Mouse (Mus musculus): ENCODE measurements around the gene Samd3.

Gene Samd3

DNA sequence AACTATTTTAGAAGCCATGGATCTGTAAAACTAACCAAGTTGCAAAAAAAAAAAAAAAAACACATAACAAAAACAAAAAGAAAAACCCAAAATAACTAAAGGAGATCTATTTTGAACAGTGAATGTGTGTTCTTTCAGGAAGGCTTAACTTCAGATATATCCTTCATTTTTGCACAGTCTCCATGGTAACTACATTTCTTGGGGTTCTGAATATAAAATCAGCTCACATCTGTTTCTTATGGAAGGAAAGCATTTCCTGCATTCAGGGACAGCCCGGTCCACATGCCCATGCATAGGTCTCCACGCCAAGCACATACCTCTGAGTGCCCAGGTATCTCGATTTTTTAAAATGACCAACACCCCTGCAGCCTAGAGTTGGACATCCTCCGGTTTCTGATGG is 72.8 kb downstream of the Samd3 start:
- DNase-seq (ENCODE audit: low read depth, low spot score), result no peak

DNA sequence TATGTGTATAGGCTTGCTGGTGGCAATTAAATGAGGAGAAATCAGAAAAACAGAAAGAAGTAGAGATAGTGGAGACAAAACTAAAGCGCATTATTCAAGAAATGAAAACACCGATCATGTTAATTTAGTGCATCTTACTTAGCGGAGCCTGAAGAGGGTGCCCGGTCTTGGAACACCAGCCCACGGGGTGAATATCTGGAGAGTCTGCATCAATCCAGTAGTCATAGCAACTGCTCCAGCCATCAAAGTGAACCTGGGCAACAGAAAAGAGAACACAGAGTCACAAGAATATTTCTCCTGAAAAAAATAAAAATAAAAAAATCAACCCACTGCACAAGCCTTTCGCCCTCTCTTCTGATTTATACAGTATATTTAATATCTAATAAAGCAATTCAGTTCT is 74.0 kb downstream of the Samd3 start:
- no peak for DNase-seq (ENCODE audit: low read depth, low spot score)

DNA sequence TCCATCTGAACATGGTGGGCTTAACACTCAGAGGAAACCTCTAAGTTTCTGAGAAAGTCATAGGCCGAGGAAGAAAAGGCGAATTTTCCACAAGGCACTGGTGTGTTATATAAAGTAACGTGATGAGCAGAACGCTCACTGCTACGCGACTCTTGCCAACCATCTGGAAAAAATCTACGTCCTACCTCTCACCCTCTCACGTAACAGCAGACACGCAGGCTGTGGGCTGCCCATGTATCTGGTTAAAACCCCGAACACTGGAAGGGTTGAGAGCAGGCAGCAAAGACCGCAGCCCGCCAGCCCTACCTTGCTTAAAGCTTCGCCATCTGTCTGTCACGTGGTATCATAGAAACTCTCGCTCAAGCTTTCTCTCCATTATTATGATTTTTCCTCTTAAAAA is 84.8 kb downstream of the Samd3 start:
- DNase-seq (ENCODE audit: low read depth, low spot score), result no peak

DNA sequence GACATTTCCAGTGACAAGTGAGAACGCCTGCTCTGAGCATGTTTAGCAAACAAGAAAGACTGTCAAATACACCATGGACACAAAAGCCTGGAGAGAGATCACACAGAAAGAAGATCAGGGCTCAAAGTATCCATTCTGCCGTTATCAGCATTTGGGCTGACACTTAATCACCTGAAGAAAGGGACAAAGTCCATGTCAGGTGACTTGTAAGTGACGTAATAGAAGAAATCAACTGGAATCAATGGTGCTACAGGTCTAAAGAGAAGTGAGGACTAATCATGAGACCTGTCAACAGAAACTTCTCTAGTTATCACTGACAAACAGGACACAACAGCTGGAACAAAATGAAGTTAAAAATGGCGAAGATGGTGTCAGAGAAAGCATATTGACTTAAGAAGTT is 91.2 kb downstream of the Samd3 start:
- DNase-seq (ENCODE audit: low read depth, low spot score), result no peak
